Mouse (Mus musculus): Measurements from ENCODE around the gene Neb.

DNA sequence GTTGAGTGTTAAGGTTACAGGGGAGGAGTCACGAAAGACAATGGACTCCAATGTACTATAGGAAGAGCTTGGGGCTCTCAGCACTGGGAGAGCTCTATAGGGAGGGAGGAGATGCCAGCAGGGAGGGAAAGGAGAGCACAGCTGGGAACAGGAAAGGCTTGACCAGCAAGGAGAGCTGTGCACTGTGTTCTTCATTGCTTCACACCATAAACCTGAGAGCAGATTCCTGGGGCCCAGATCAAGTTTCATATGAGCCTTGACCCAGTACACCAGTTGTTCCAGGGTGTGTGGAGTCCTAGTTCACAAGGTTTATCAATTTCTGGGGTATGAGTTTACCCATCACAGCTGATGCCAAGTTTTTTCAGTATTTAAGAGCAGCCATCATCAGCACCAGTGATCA lies 106.1 kb downstream of the Neb start:
- TF ChIP-seq CTCF (IDR thresholded peaks at IDR 0.05; ENCODE audit: low read depth) = no peak
- no peak for TF ChIP-seq EP300 (IDR thresholded peaks at IDR 0.05; ENCODE audit: low read depth)
